Mouse (Mus musculus) layer of hippocampus, postnatal 36 days (tissue): Measurements from ENCODE around the gene Snai3. TPM values are rescaled to one million over a fixed set of nuclear protein-coding genes. Genes with fewer than 3 reads are reported as not detected.

Experiments
- DNase-seq, 2 experiments: peaks; one replicate each; pipeline ENCODE4 v3.0.0; 2022
- total RNA-seq, 2 experiments: library from RNA; stranded (reverse); gene quantifications; 2 replicates each; pipeline ENCODE4 v1.2.3; 2021

Gene Snai3
- total RNA-seq: not detected

DNA sequence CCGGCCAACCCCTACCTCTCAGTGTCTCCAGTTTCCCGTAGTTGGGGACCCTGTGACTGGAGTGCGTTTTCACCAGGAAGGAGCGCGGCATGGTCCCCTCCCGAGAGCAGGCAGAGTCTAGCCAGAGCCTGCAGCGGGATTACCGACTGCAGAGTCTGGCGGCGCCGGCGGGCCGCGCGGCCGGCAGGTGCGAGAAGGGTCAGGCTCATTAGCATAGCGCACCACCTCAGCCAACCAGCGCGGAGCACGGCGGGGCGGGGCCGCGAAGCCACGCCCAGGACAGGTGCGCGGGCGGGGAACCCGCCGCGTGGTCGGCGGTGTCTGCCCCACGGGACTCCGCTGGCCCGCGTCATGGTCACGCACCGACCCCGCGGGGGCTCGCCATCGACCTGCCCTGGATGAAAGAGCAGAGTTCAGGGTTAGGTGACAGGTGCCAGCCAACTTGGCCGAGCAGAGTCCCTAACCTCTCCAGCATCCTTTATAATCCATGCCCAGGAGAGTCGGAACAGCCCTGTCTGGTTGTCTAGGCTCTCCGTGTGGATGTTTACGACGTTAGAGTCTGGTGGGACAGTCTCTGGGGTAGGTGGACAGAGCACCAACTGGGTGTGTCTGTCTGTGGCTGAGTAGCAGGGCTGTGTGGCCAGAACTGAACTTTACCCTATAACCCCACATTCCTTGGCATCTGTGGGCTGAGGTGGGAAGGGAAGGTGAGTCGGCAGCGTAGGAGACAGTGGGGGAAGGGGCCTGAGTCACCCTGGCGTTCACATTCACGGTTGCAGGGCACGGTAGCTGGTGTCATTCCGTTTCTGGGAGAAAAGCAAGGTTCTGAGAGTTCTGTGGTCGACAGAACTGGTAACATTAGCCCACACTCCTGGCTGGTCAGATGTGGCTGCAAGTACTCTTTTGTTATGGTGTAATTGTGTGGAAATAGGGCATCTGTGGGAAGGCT, at the start of gene Snai3:
Gene Snai3 (minus strand): TSS at position 210 of the 949 bp plus-strand sequence.
- DNase-seq: no peak

DNA sequence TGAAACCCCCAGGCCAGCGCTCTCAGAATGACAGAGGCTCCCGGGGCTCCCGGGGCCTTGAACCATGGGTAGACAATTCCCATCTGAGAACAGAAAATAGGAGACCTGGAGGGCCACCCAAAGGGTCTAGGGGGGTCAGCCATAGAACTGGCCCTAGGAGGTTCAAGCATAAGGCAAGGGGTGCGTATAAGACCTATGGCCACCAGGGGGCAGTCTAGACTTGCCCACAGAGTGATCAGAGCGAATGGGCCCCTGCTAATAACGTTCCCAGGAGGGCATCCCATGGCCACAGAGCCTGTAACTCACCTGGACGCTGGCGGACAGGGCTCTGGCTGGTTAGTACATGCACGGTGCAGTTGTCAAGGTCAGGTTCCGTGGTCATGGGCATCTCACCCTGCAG, 40.3 kb upstream of the Snai3 start:
- peak; percentile 48 to 75 for DNase-seq

- no peak for DNase-seq
Measured at GRCm38 (mm10) chr8:122497912-122498311, 37.4 kb upstream of the Snai3 start.

- no peak for DNase-seq
Measured at GRCm38 (mm10) chr8:122497016-122497734, 36.6 kb upstream of the Snai3 start.

DNA sequence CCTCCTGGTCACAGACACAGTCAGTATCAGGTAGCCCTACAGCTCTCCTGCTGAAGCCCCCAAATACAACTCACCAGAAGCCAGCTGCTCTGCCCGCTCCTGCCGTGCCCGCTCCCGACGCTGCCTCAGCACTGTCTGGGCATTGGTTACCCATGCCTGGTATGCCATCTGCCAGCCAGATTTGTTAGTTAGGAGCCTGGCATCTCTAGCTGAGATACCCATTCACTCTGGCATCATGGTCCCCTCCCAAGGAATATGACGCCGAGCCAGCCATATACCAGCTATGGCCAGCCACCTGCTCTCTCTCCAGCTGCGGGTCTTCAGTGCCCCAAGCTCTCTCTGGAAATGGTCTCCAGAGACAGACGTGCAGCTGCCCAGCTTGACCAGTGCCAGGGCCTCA, 27.9 kb upstream of the Snai3 start:
- DNase-seq: peak; percentile 24 to 47

- DNase-seq: no peak
Measured at GRCm38 (mm10) chr8:122484831-122485230, 24.3 kb upstream of the Snai3 start.

- DNase-seq: no peak
Measured at GRCm38 (mm10) chr8:122483877-122484276, 23.3 kb upstream of the Snai3 start.

GRCm38 (mm10) chr8:122482448-122482847, 21.9 kb upstream of the Snai3 start:
- DNase-seq: no peak

GRCm38 (mm10) chr8:122475580-122476320, 15.2 kb upstream of the Snai3 start, which contains the start of the genes Rnf166 and Ctu2:
Gene Rnf166 (minus strand): TSS chr8:122476064.
Gene Ctu2 (plus strand): TSS chr8:122476143.
- peak; percentile 89 to 90 for DNase-seq

GRCm38 (mm10) chr8:122474951-122475560, 14.5 kb upstream of the Snai3 start:
- DNase-seq: peak in 1 of 2 experiments; percentile 25

DNA sequence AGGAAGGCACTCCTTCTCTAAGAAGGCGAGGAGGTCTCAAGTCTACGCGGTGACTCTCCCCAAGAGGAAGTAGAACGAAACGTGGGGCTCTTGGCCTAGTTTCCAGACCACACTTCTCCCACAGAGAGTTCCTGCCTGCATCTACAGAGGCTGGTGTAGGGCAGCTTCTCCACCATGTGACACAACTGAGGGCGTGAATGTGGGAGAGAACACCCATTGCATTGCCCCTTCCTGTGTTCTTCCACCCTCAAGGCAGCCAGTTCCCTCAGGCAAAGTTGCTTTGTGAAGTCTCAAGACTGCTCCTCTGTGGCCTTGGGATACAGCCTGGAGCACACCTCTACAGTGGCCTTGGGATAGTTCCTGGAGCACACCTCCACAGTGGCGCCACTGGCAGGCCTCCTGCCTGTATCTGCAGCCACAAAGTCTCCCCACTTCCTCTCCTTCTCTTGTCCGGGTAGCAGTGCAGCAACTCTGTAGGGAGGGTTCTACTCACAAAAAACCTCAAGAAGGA, 13.4 kb upstream of the Snai3 start:
- DNase-seq: no peak

DNA sequence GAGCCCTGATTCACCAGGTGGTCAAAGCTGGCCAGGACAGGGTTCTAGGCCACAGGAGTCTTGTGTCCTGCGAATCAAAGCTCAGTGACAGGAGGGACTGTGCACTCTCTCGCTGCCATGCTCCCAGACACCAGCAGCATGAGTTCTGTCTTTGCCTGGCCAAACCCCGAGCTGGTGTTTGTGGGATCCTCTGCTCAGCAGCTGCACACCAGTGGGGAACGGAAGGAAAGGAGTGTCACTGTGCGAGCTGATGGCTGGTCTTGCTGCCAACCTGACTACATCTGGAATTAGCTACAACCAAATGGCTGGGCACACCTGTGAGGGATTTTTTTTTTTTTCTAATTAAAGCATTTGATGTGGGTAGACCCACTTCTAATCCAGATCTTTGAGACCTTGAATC, 10.2 kb upstream of the Snai3 start:
- no peak for DNase-seq

GRCm38 (mm10) chr8:122469965-122470364, 9.4 kb upstream of the Snai3 start:
- no peak for DNase-seq

- DNase-seq: no peak
Measured at GRCm38 (mm10) chr8:122469407-122469806, 8.9 kb upstream of the Snai3 start.

GRCm38 (mm10) chr8:122467816-122468215, 7.3 kb upstream of the Snai3 start:
- DNase-seq: no peak

- no peak for DNase-seq
Measured at GRCm38 (mm10) chr8:122464985-122465384, 4.5 kb upstream of the Snai3 start.

- no peak for DNase-seq
Measured at GRCm38 (mm10) chr8:122463651-122464640, 3.4 kb upstream of the Snai3 start.

DNA sequence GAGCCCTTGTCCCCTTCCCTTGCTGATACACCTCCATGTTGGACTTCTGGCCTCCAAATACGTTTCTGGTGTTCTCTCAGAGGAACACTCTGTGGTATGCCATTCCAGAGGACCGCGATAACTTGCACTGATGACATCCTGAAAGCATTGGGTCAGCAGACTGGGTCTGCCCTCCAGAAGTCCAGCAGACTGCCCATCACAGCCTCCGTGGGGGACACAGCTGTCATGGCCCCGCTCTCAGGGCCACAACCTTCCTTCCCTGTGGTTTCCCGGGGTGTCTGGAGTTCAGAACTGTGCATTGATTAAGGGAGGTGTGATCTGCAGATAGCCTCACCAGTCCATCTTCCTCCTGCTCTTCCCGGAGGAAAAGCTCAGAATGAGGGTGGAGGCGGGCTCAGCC, 2.0 kb upstream of the Snai3 start:
- DNase-seq: no peak

- peak; percentile 48 to 53 for DNase-seq
Measured at GRCm38 (mm10) chr8:122461473-122462148, 1.1 kb upstream of the Snai3 start.

- no peak for DNase-seq
Measured at GRCm38 (mm10) chr8:122459990-122460389, 543 bp downstream of the Snai3 start.
